Mouse (Mus musculus): ENCODE measurements around the gene Rbms3.

Gene Rbms3

GRCm38 (mm10) chr9:117102198-117102930 lies 527.3 kb downstream of the Rbms3 start:
- no peak for DNase-seq (ENCODE audit: low spot score in 2 of 2)

- no peak for DNase-seq (ENCODE audit: low spot score in 2 of 2)
Measured at GRCm38 (mm10) chr9:117100181-117100580, 529.5 kb downstream of the Rbms3 start.

- DNase-seq (ENCODE audit: low spot score in 2 of 2), result no peak
Measured at GRCm38 (mm10) chr9:117093551-117093950, 536.2 kb downstream of the Rbms3 start.

GRCm38 (mm10) chr9:117092177-117092555 lies 537.5 kb downstream of the Rbms3 start:
- DNase-seq (ENCODE audit: low spot score in 2 of 2), result no peak

DNA sequence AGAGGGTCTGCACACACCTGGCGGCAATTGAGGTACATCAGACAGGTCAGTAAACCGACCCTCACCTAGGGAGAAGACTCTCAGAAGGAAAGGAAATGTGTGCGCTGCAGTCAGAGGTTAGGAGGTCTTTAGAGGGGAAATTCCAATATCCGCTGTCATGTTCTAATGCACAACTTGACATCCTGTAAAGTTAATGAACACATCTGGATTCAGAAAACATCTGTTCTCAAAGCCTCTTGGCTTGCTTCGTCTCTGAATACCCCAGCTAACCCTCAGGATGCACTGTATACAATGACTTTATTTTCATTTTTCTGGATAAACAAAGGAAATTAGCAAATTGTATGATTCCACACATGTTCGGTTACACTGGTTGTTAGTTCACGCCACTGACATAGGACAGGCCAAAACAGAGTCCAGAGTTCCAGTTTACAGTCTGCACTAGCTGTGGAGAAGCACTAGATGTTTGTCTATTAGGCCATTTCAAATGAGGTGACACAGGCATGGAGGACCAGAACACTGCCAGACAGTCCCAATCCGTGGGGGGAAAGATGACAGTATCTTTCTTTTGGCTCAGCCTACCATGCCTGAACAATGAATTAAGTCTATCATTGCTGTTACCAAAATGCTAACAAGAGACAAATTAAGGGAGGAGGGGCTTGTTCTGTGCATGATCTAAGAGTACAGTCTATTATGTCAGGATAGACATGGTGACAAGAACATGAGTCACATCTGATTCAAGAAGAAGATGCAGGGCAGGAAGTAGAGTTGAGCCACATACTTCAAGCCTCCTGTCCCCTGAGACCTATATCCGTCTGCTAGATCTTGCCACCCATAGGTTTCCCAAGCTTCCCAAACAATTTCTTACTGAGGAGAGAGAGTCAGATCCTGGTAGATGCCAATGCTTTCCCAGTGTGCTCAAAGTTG lies 538.2 kb downstream of the Rbms3 start:
- no peak for DNase-seq (ENCODE audit: low spot score in 2 of 2)

- DNase-seq (ENCODE audit: low spot score in 2 of 2), result no peak
Measured at GRCm38 (mm10) chr9:117089409-117090147, 540.1 kb downstream of the Rbms3 start.

DNA sequence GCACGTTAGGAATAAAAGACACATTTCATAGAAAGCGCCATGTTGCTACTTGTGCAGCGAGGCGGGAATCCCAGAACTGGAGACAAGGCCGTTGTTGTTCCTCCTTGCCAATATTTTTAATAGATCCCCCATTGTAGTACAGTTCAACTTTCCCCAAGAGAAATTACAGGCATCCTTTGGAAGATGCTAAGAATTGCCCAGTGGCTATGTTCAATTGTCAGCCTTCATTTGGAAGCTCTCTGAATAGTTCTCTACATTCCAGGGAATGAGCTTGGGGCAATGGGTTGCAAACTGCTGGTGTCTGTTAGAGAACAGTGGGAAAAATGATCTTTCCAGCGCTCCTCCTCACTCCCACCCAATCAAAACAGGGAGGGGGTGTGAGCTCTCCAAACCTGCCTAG lies 541.4 kb downstream of the Rbms3 start:
- no peak for DNase-seq (ENCODE audit: low spot score in 2 of 2)

DNA sequence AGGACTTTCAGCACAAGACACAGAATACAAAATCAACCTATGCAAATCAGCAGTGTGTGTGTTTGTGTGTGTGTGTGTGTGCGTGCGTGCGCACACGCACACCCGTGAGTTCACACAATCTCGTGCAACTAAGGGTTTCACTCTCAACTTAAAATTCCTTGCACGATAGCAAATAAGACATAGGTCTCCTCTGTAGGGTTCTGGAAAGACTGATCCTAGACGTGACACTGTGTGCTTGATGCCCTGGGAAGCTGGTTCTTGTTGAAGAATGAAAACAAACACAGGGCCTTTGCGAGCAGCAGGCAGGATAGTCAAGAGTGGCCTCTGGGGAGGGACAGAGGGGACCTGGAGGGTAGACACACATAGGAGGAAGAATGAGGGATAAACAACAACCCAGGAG lies 544.0 kb downstream of the Rbms3 start:
- no peak for DNase-seq (ENCODE audit: low spot score in 2 of 2)

DNA sequence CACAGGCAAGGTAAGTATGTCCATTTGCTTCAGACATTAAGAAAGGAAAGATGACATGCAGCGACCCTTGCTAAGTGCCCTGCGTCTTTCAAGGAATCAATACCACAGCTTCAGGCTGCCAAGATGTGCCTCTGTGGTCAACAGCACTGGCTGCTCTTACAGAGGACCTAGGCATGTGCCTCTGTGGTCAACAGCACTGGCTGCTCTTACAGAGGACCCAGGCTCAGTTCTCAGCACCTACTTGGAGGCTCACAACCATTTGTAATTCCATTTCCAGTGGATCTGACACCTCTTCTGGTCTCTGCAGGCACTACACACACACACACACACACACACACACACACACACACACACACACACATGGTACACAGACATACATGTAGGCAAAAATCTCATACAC lies 545.2 kb downstream of the Rbms3 start:
- no peak for DNase-seq (ENCODE audit: low spot score in 2 of 2)

GRCm38 (mm10) chr9:117079471-117079870 lies 550.2 kb downstream of the Rbms3 start:
- no peak for DNase-seq (ENCODE audit: low spot score in 2 of 2)

GRCm38 (mm10) chr9:117077548-117077947 lies 552.2 kb downstream of the Rbms3 start:
- DNase-seq (ENCODE audit: low spot score in 2 of 2), result no peak

- DNase-seq (ENCODE audit: low spot score in 2 of 2), result no peak
Measured at GRCm38 (mm10) chr9:117076785-117077184, 552.9 kb downstream of the Rbms3 start.

DNA sequence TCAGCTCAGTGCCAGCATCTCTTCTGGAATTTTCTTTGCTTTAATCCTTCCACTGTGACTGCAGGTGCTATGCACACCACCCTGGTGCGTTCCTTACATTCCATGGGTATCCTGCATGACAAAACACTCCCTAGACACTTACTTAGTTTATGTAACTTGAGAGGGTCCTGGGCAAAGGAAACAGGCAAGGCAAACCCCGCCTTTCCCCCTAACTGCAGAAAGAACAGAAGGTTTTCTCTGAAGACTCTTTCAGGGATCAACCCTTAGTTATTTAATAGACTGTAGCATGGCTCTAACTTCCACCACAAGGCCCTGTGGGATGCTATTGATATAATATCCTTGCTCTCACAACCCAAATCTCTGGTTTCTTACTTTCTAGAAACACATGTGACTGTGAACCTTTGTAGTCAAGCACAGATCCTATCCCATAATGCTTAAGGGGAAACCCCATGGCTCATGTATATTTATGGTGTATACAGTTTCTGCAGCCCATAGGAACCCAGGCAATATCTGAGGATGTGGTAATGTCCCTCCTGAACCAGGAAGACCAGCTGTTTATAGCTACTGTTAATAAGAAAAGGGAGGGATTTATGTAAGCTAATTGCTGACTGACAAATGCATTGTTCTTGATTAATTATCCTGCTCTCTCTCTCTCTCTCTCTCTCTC lies 557.1 kb downstream of the Rbms3 start:
- DNase-seq (ENCODE audit: low spot score in 2 of 2), result no peak

DNA sequence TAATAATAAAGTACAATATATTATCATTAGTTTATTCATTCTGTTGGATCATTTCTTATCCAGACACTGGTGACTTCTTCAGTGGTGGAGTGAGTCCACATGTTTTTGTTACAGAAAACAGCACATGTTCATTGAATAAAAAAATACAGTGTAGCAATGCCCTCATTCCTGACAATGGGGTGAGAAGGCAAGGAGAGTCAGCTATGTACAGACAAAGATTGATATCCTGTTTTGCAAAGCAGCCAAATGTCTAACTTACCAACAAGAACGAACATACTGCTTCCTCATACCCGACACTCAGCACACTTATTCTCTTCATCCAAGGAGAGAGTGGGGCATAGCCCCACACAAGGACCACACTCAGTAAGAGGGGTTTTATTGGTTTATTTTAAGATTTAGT lies 559.1 kb downstream of the Rbms3 start:
- DNase-seq (ENCODE audit: low spot score in 2 of 2), result no peak

DNA sequence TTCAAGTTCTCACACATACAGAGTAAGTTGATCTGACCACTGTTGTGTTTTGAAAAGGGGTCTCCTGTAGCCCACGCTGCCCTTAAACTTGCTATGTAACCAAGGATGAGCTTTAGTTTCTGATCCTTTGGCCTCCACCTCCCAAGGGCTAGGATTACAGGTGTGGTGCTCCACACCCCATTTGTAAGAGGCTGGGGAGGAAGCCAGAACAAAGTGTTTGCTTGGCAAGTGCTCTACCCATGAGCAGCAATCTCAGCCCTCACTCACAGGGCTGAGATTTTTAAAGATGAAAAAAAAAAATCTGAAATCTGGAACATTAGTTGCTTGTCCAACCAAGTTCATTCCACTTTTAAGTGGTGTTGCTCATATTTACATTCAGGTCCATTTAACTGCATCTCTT lies 560.5 kb downstream of the Rbms3 start:
- no peak for DNase-seq (ENCODE audit: low spot score in 2 of 2)

DNA sequence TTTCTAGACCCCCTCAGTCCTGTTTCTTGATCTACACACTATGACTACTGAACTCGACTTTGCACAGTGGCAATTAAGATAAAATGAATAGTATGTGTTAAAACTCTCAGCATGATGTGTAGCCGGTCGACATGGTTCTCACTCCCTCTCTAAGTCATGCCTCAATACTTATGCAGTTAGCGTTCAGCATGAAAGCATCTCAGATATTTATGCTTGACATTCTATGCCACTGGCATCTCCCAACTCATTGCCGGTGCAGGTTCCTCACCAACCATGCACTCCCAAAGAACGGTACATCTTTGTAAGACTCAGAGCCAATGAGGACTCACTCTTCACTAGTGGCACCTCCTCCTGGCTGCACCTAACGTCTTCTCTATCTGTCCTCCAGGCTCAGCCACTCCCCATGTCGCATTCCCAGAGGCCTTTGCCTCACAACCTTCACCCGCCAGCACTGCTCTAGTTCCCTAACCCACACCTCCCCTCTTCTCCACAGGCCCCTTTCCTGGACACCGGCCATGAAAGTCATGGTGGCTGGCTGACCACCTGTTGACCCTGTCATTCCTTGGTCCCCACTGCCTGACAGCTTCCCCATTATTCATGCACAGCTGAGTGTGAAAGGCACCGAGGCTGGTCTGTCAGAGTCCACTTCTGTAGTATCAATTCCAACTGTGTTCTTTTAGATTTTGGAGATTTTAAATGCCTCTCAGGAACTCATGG lies 561.9 kb downstream of the Rbms3 start:
- DNase-seq (ENCODE audit: low spot score in 2 of 2), result no peak

GRCm38 (mm10) chr9:117066502-117066901 lies 563.2 kb downstream of the Rbms3 start:
- DNase-seq (ENCODE audit: low spot score in 2 of 2), result no peak

DNA sequence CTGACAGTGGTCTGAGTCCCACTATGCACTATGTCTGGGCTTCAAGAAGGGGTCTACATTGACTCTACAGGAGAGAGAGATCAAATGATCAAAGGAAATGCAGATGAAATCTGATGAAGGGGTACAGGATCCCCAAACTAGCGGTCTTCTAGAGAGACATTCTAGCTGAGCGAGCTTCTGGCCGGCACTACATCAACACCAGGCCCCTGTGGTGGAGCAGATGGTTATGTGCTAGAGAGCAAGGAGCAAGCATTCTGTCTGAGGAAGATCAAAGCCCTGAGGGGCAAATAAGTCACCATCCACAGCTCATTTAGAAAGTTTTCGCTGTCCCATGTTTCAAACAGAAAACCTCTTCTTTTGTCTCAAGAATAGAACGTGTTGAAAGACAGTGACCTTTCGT lies 564.1 kb downstream of the Rbms3 start:
- DNase-seq (ENCODE audit: low spot score in 2 of 2), result no peak

GRCm38 (mm10) chr9:117059586-117059985 lies 570.1 kb downstream of the Rbms3 start:
- no peak for DNase-seq (ENCODE audit: low spot score in 2 of 2)

DNA sequence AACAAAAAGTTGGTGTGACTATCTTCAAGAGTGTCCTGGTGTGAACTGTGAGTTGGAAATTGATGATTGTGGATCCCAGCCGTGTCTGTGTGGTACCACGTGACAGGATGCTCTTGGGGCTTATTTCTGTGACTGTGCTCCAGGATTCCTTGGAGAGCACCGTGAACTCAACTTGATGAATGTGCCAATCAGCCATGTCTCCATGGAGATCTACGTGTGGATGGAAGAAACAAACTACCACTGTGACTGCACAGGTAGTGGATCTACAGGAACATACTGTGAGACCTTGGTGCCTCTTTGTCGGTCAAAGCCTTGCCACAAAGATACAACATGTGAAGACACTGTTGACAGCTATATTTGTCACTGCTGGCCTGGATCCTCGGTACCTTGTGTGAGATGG lies 570.6 kb downstream of the Rbms3 start:
- DNase-seq (ENCODE audit: low spot score in 2 of 2), result no peak

DNA sequence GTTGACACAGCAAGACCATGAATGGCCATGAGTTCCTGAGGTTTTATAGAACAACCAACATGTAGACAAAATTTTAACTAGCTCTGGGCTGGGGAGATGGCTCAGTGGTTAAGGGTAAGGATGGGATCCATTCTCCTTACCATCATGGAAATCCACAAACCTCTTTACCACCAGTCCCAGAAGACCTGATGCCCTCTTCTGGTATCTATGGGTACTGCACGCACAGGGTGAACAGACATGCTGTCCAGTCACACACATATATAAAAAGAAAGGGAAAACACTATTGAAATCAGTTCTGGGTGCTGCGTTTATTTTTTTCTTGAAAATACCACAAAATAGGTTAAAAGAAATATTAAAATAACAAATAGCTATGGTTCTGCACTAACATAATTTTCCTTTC lies 577.8 kb downstream of the Rbms3 start:
- no peak for DNase-seq (ENCODE audit: low spot score in 2 of 2)

Measured in spleen, postnatal 10 days (tissue).